Mouse (Mus musculus) frontal cortex, adult (tissue): ENCODE measurements at regions not wholly inside any gene's neighbourhood (a gene's known extent, or its start where the extent isn't known, plus 50 kb on each side); places are given as distances from the start of the nearest gene placed in this dataset.
"Not testable (repeated sequence)": the region's sequence is repeated elsewhere in the genome, so short reads cannot be mapped to it uniquely, and the experiment has no call there.

Experiments
- ATAC-seq: cut with Nextera tagmentation; 2 replicates; pipeline ENCODE4 v1.9.2; 2017; ENCODE audit warnings: mild to moderate bottlenecking, moderate library complexity, mixed read lengths; ENCODE audit not compliant: low TSS enrichment

DNA sequence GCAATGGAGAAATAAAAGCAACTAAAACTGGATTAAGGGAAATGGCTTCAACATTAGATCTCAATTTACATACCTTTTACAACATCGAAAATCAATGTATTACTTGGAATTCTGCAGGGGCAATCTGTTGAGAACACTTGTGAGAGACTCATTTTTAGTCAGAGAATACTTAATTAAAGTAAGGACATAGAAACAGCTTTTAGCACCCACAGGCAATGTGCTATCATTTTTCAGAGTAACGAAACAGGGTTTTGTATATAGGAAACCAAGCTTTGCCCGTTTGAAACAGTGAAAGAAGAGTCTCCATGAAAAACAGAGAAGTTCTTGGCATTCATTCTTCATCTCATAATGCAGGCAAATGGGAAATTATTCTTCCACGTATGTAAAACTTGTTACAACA is 196.4 kb downstream of the Tdrd3 start:
- ATAC-seq: no peak

DNA sequence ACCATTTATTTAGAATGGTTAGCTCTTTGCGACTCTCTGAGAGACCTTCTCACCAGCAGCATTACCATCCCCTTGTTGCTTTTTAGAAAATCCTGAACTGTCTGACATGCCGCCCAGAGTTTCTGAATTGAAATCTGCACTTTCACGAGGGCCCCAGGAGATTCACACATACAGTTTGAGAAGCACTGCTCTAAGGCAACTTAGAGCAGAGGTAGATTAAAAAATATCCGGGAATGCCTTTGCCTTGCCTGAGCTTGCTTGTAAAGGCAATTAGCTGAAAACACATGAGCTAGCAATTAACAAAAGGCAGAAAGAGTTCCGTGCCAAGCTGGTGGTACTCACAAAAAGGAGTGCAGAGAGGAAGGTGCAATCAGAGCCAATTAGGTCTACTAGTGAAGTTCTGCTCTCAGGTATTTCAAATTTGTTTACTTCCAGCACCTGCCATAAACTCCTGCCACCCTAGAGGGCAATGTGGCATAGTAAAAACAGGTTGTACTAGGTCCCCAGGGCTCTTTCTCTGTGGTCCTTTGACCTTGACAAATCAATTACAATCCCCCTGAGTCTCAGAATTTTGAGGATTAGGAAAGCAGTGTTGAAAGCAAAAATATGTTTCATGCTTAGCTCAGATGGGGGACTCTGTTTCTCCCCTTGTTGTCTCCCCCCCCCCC is 203.1 kb downstream of the Tdrd3 start:
- no peak for ATAC-seq

- no peak for ATAC-seq
These were observed 214.8 kb downstream of the Tdrd3 start for GRCm38 (mm10) chr14:87631078-87631813.

DNA sequence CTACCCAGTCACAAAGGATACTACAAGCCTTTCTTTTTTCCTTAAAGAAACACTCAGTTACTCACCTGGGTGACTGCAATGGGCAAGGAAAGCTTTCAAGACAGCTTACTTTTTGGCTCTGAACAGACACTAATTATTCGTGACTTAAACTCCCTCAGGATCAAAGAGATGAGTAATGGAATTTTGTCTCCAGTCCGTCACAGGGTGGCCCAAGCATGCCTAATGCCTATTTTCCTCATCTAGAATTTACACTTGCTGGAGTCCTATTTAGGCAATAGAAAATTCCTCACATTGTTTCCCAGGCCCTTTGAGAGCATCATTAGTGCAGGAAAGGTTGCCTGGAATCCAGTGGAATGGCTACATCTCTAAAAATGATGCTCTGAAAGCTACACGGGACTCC is 218.2 kb downstream of the Tdrd3 start:
- ATAC-seq: no peak

GRCm38 (mm10) chr14:87637131-87637530 is 220.7 kb downstream of the Tdrd3 start:
- no peak for ATAC-seq

- ATAC-seq: no peak
These were observed 251.5 kb downstream of the Tdrd3 start for GRCm38 (mm10) chr14:87667910-87668309.

DNA sequence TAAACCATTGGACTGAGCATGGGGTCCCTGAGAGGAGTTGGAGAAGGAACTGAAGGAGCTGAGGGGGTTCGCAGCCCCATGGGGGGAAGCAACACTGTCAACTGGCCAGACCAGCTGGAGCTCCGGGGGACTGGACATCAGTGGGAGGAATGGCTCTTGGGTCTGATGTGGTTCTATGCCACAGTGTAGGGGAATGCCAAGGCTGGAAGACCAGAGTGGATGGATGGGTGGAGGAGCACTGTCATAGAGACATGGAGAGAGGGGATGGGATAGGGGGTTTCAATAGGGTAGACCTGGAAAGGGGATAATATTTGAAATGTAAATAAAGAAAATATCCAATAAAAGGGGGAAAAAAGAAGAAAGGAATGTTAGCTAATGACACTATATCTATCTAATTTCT is 253.1 kb downstream of the Tdrd3 start:
- ATAC-seq: no peak

DNA sequence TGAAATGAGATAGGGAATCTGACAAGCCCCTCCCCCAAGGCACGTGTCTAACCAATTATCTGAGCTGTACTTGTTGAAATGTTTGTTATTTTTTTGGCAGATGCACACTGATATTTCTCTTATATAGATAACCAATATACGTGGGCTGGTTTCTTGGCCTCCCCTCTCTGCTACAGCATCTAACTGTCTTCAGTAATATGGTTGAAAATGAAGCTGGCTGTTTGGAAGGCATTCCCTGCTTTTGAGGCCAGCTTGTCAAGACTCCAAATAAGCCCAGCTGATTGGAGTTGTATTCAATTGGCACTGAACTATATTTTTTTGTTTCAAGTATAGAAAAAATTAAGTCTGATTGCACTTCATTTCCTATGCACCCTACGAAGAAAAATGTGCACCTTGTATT is 264.3 kb downstream of the Tdrd3 start:
- ATAC-seq: peak; percentile 38; the same call in 1 of the 2 replicates

DNA sequence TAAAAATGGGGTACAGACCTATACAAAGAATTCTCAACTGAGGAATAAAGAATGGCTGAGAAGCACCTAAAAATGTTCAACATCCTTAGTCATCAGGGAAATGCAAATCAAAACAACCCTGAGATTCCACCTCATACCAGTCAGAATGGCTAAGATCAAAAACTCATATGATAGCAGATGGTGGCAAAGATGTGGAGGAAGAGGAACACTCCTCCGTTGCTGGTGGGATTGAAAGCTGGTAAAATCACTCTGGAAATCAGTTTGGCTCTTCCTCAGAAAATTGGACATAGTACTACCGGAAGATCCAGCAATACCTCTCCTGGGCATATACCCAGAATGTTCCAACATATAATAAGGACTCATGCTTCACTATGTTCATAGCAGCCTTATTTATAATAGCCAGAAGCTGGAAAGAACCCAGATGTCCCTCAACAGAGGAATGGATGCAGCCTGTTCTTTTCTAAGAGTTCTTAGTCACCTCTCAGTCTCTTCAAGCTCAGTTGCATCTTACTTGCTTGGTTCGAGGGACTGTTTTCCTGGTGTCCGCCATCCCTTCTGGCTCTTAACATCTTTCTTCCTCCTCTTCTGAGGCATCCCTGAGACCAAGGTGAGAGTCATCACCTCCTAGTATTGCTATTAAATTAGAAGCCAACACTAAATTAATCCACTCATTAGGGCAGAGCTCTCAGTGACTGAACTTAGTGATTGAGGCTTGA is 266.8 kb downstream of the Tdrd3 start:
- peak; percentile 67; the same call in 1 of the 2 replicates for ATAC-seq

GRCm38 (mm10) chr14:87689866-87690265 is 273.4 kb downstream of the Tdrd3 start:
- ATAC-seq: no peak

GRCm38 (mm10) chr14:87736456-87736855 is 320.0 kb downstream of the Tdrd3 start:
- ATAC-seq: peak; percentile 85

GRCm38 (mm10) chr14:87745524-87745923 is 329.1 kb downstream of the Tdrd3 start:
- ATAC-seq: no peak

- ATAC-seq: no peak
These were observed 329.6 kb downstream of the Tdrd3 start for GRCm38 (mm10) chr14:87746011-87746410.

DNA sequence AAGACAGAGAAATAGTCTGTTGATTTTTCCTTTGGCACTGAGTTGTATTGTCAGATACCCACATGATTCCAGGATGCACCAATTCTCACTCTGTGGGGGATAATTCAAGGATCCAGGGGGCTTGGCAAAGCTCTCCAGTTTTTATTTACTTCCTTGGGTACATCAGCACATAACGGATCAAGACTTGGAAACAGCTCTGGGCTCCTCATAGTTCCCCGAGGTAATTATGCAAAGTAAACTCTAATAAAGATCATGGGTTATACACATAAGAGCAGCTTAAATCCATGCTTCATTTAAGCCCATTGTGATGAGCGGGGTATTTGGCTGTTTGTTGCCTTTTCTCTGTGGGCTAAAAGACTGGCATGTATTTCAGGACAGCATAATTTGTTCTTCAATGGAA is 332.6 kb downstream of the Tdrd3 start:
- ATAC-seq: no peak

GRCm38 (mm10) chr14:87749762-87750161 is 333.3 kb downstream of the Tdrd3 start:
- ATAC-seq: peak; percentile 42; the same call in 1 of the 2 replicates

DNA sequence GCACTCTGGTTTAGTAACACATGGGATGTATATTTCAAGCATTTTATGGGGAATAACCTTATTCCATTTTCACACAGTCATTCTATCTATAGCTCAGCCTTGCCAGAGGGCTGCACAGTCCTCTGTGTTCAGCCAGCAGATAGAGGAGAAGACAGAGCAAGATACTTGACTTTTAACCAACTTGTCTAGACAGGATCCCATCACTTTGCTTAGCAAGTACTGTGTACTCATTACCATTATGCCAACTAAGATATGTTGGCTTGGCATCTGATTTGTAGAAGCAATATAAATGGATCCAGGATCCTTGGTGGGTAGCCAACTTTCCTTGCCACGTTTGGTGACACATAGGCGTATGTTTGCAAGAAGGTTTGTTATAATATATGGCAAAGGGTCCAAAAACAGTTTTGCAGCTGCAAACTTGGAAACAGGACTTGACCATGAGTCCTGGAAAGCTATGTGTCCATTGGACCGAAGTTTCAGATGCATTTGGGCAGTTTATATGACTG is 334.3 kb downstream of the Tdrd3 start:
- peak; percentile 86 for ATAC-seq

DNA sequence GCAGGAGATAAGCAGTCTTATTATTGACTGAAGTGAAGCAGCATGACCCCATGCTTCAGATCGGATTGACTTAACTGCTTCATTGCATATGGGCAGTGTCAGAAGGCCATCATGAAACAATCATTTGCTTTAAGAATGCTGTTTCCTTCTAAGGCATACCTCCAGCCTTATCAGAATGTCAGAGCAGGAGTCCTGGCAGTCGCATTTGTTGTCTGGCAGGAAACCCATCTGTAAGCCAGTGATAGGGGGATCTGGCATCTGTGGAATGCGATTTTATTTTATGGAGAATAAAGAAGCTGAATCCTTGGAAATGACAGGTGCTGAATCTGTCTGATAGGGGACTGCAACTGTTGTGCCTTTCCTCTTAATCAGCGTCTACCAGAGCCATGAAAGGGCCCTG is 338.3 kb downstream of the Tdrd3 start:
- ATAC-seq: no peak

DNA sequence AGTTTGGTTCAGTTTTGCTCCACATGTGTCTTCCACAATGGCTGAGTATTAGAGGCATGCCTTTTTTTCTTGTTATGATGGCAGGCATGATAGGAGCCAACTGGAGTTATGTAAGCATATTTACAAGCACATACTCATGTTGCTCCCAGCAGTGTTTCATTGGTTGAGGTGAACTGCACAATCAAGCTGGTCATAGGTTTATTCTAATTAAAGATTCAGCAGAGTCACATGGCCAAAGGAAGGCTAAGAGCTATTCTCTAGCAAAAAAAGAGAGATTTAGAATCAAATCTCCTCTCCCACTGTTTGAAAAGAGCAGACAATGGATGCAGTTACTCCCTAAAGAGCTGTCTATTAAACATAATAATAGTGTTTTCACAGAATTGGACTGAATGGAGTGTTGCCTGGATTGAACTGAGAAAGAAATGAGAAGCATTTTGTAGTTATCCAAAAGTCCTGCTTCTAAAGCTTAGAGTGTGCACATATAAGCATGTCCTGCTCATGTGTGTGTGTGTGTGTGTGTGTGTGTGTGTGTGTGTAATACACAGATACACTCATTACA is 359.0 kb downstream of the Tdrd3 start:
- ATAC-seq: no peak

- ATAC-seq: peak; percentile 47; the same call in 1 of the 2 replicates
These were observed 383.4 kb downstream of the Tdrd3 start for GRCm38 (mm10) chr14:87799803-87800202.

GRCm38 (mm10) chr14:87809664-87810063 is 393.2 kb downstream of the Tdrd3 start:
- not testable (repeated sequence) for ATAC-seq

DNA sequence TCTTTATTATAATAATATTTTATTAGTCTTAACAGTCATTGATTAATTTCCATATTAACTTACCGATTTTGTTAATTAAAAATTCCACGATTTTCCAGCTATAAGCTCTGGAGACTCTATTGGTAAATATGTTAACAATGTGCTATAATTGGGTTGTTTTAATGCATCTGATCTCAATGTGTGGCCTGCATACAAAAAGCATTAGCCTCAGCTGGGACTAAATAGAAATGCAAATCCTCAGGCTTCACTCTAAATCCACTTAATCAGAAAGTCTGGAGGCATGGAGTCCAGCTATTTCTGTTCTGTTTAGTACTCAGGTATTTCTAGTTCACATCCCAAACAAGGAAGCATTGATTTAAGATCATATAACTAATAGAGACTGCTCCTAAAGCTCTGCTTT is 427.7 kb downstream of the Tdrd3 start:
- ATAC-seq: no peak

DNA sequence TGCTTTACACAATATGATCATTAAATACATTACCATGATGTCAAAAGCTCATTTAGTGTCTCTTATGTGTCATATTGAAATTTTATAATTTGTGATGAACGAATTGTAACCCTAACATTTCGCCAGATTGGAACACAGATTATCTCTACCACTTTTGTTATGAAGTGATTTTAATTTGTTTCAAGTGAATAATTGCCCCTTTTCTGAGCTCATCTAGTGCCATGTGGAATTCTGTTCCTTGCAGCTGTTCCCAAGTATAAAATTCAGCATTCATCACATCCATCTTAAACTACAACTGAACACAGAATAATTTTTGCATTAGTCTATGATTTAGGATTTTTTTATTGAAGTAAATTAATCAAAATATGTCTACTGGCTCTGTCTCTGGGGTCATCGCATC is 445.0 kb downstream of the Tdrd3 start:
- ATAC-seq: no peak
